Mouse (Mus musculus) neural tube, embryonic 12.5 days (tissue): Measurements from ENCODE around the gene Psme3. TPM values are rescaled to one million over a fixed set of nuclear protein-coding genes. Genes with fewer than 3 reads are reported as not detected.

Source experiments
- ATAC-seq: fragments of 200-750 bp; cut with Nextera tagmentation; 2 replicates; pipeline ENCODE4 v1.8.0; 2017; ENCODE audit warnings: low read depth, mild to moderate bottlenecking, moderate TSS enrichment, moderate library complexity; ENCODE audit not compliant: low FRiP score
- H3K27ac ChIP-seq: fragments of 300-500 bp; sonication (generic); 2 replicates; pipeline ENCODE4 v1.5.1; 2016
- H3K27me3 ChIP-seq: fragments of 300-500 bp; sonication (generic); replicated peaks from 2 replicates; pipeline ENCODE4 v1.6.1; 2016; ENCODE audit warnings: mild to moderate bottlenecking
- H3K36me3 ChIP-seq: fragments of 300-500 bp; sonication (generic); 2 replicates; pipeline ENCODE4 v1.6.1; 2016; ENCODE audit warnings: mild to moderate bottlenecking
- H3K4me1 ChIP-seq: fragments of 300-500 bp; sonication (generic); 2 replicates; pipeline ENCODE4 v1.6.1; 2016
- H3K4me2 ChIP-seq: fragments of 300-500 bp; sonication (generic); replicated peaks from 2 replicates; pipeline ENCODE4 v1.6.1; 2016; ENCODE audit warnings: mild to moderate bottlenecking
- H3K4me3 ChIP-seq: fragments of 300-500 bp; sonication (generic); 2 replicates; pipeline ENCODE4 v1.5.1; 2016
- H3K9ac ChIP-seq: fragments of 300-500 bp; sonication (generic); 2 replicates; pipeline ENCODE4 v1.6.1; 2016; ENCODE audit warnings: mild to moderate bottlenecking
- H3K9me3 ChIP-seq: fragments of 300-500 bp; sonication (generic); 2 replicates; pipeline ENCODE4 v1.6.1; 2016; ENCODE audit warnings: mild to moderate bottlenecking
- WGBS: fragments of 180-500 bp; shearing (Covaris S2); methylation state at CpG from one replicate; pipeline ENCODE4 v1.1.7; 2016; 5-methylcytosine and 5-hydroxymethylcytosine counted together
- microRNA-seq: library from miRNA; unstranded; fragments of <30 nt; microRNA quantifications from one replicate; pipeline ENCODE4, GENCODE M21; 2017
- polyA plus RNA-seq: library from polyadenylated mRNA; unstranded; fragments of >200 nt; fragmentation: Nextera tagmentation; extraction: Ambion mirVana; gene quantifications from 2 replicates; pipeline ENCODE4 v1.2.1, GENCODE M21; 2016

The Psme3 gene
- polyA plus RNA-seq, 1 experiment from 2014 or later, result 168 TPM

DNA sequence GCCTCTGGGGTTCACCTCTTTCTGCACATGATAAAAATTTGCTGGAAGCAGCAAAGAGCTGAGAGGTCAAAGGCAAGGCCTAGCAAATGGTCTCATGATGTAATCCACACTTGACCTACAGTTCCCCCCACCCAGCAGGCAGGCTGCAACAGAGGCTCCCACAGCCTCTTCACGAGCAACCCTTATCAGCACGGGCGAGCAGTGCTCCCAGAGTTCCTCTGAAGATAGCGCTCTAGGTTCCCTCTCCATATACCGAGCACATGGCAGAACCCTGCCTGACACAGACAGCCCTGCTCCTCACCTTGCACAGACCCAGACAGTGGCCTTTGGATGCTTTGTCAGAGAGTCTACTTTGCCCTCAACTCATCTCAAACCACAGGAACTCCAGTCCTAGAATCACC, 48.5 kb downstream of the Psme3 start:
- Histone ChIP-seq H3K4me2 (no peak overlapping the region), H3K9ac (no peak overlapping the region), H3K4me1 (no peaks in the 10 kb centered on the region), H3K27ac (no peak overlapping the region), H3K4me3 (no peak overlapping the region), H3K36me3 (no peaks in the 10 kb centered on the region), H3K9me3 (no peaks in the 10 kb centered on the region), H3K27me3 (no peaks in the 10 kb centered on the region)
- WGBS, result 88% methylated on average over 5 of the region's 5 CpGs
- ATAC-seq, result no peak

DNA sequence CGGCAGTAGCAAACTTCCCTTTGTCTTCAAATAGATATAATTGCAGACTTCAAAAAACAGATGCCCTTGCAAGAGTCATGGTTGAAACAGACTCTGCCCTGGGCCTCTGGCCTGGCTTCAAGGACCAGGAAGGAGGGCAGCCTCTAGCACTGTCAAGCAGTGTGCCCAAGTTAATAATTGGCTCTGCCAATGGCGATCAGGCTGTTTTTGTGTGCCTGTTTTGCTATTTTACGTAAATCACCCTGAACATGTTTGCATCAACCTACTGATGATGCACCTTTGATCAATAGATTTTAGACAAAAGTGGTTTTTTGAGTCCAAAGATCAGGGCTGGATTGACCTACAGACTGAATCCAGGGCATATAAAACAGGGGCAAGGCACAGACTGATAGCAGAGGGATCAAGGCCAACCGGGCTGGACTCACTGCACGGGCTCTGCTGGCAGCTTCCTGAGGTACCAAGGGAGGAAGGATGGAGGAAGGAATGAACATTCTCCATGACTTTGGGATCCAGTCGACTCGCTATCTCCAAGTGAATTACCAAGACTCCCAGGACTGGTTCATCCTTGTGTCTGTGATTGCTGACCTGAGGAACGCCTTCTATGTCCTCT, 51.4 kb downstream of the Psme3 start, which contains the start of gene G6pc:
Gene G6pc (plus strand): TSS at position 236 of the 610 bp plus-strand sequence.
- Histone ChIP-seq H3K27ac (no peak within 1 kb of the TSS), H3K4me1 (no peaks in the 10 kb centered on the region), H3K27me3 (no peaks in the 10 kb centered on the region), H3K9ac (no peak within 1 kb of the TSS), H3K9me3 (no peaks in the 10 kb centered on the region), H3K36me3 (no peaks in the 10 kb centered on the region), H3K4me2 (no peak within 1 kb of the TSS), H3K4me3 (no peak within 1 kb of the TSS)
- ATAC-seq, result no peak
- WGBS, result 87% methylated on average over 8 of the region's 8 CpGs

DNA sequence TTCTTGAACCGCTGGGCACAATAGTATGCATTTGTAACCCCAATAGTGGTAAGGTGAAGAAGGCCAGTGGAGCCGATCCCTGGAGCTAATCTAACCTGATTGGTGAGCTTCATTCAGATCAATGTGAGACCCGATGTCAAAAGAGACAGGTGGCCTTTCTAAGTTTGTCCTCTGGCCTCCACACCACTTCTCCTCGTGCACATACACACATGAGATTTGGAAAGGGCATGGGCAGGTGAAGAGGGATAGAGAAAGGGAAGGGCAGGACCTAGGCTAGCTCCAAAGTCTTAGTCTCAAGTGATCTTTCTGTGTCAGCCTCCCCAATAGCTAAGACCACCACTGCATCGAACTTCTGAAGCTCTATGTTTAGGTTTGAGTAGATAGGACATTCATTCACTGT, 54.1 kb downstream of the Psme3 start:
- Histone ChIP-seq H3K27me3 (no peaks in the 10 kb centered on the region), H3K27ac (no peak overlapping the region), H3K4me3 (no peak overlapping the region), H3K4me1 (no peaks in the 10 kb centered on the region), H3K36me3 (no peaks in the 10 kb centered on the region), H3K9me3 (no peaks in the 10 kb centered on the region), H3K4me2 (no peak overlapping the region), H3K9ac (no peak overlapping the region)
- ATAC-seq, result no peak
- WGBS, result 81% methylated on average over 5 of the region's 5 CpGs

Small RNAs within 50 kb of the gene (microRNA-seq; reads per million reads assigned to microRNA genes)
- not detected for gene Gm25593

Other genes with a start within 250 kb of the Psme3 start
- 10.8 and 11.1 TPM in 2 replicates for gene Naglu, start 246.2 kb upstream of the Psme3 start, polyA plus RNA-seq
- 0.14 and 0.29 TPM in 2 replicates for gene Hsd17b1, start 237.8 kb upstream of the Psme3 start, polyA plus RNA-seq
- 50.8 and 54.5 TPM in 2 replicates for gene Coasy, start 233.6 kb upstream of the Psme3 start, polyA plus RNA-seq
- gene Mlx, start 228.9 kb upstream of the Psme3 start, polyA plus RNA-seq, result 59.6 and 68.0 TPM in 2 replicates
- 31.4 and 34.3 TPM in 2 replicates for gene Psmc3ip, start 220.8 kb upstream of the Psme3 start, polyA plus RNA-seq
- gene Retreg3, start 196.3 kb upstream of the Psme3 start, polyA plus RNA-seq, result 22.2 and 27.8 TPM in 2 replicates
- gene Tubg1, start 196.3 kb upstream of the Psme3 start, polyA plus RNA-seq, result 87.5 and 93.5 TPM in 2 replicates
- gene Tubg2, start 160.3 kb upstream of the Psme3 start, polyA plus RNA-seq, result 13.4 and 15.1 TPM in 2 replicates
- gene Cntnap1, start 145.7 kb upstream of the Psme3 start, polyA plus RNA-seq, result 1.7 and 2.2 TPM in 2 replicates
- gene Plekhh3, start 144.9 kb upstream of the Psme3 start, polyA plus RNA-seq, result 16.1 and 17.1 TPM in 2 replicates
- 0.29 and 0.37 TPM in 2 replicates for gene Ccr10, start 140.8 kb upstream of the Psme3 start, polyA plus RNA-seq
- gene Ezh1, start 89.8 kb upstream of the Psme3 start, polyA plus RNA-seq, result 14.1 and 14.3 TPM in 2 replicates
- 73.4 and 79.4 TPM in 2 replicates for gene Ramp2, start 70.2 kb upstream of the Psme3 start, polyA plus RNA-seq
- 101 and 103 TPM in 2 replicates for gene Vps25, start 62.5 kb upstream of the Psme3 start, polyA plus RNA-seq
- gene Wnk4, start 55.6 kb upstream of the Psme3 start, polyA plus RNA-seq, result 6.2 and 7.5 TPM in 2 replicates
- gene Cntd1, start 37.2 kb upstream of the Psme3 start, polyA plus RNA-seq, result 1.1 and 1.3 TPM in 2 replicates
- gene Coa3, start 37.1 kb upstream of the Psme3 start, polyA plus RNA-seq, result 201 and 213 TPM in 2 replicates
- gene Becn1, start 13.9 kb upstream of the Psme3 start, polyA plus RNA-seq, result 168 and 174 TPM in 2 replicates
- 2.5 and 3.0 TPM in 2 replicates for gene Aoc2, start 8.8 kb downstream of the Psme3 start, polyA plus RNA-seq
- gene Aoc3, start 14.4 kb downstream of the Psme3 start, polyA plus RNA-seq, result not detected in 2 replicates
- gene G6pc, start 51.3 kb downstream of the Psme3 start, polyA plus RNA-seq, result not detected in 2 replicates
- gene Aarsd1, start 101.4 kb downstream of the Psme3 start, polyA plus RNA-seq, result 85.3 and 86.4 TPM in 2 replicates
- 6.7 and 10.0 TPM in 2 replicates for gene Gm27029, start 108.6 kb downstream of the Psme3 start, polyA plus RNA-seq
- gene Rundc1, start 108.9 kb downstream of the Psme3 start, polyA plus RNA-seq, result 28.2 and 29.0 TPM in 2 replicates
- 3.2 and 4.4 TPM in 2 replicates for gene Ptges3l, start 109.1 kb downstream of the Psme3 start, polyA plus RNA-seq
- 327 and 346 TPM in 2 replicates for gene Rpl27, start 126.1 kb downstream of the Psme3 start, polyA plus RNA-seq
- 3.4 and 4.3 TPM in 2 replicates for gene Ifi35, start 132.2 kb downstream of the Psme3 start, polyA plus RNA-seq
- gene Rnd2, start 148.8 kb downstream of the Psme3 start, polyA plus RNA-seq, result 84.0 and 99.7 TPM in 2 replicates
- 71.6 and 75.1 TPM in 2 replicates for gene Vat1, start 150.0 kb downstream of the Psme3 start, polyA plus RNA-seq
- gene Brca1, start 235.7 kb downstream of the Psme3 start, polyA plus RNA-seq, result 10.0 TPM in 2 replicates
- gene Nbr1, start 235.9 kb downstream of the Psme3 start, polyA plus RNA-seq, result 116 and 123 TPM in 2 replicates